Mouse (Mus musculus) kidney, adult 2 months (tissue): Measurements from ENCODE around the gene Slc26a3. TPM values are rescaled to one million over a fixed set of nuclear protein-coding genes. Genes with fewer than 3 reads are reported as not detected.
"Not testable (repeated sequence)": the region's sequence is repeated elsewhere in the genome, so short reads cannot be mapped to it uniquely, and the experiment has no call there.

Experiments used
- DNase-seq: peaks from one replicate; pipeline ENCODE4 v3.0.0; 2021
- H3K27ac ChIP-seq: fragments of 200-500 bp; 2 replicates; pipeline ENCODE4 v1.5.1; 2012; ENCODE audit warnings: low read depth, low read length, control low read depth, inconsistent platforms; ENCODE audit not compliant: insufficient read depth
- H3K27me3 ChIP-seq: fragments of 200-500 bp; replicated peaks from 2 replicates; pipeline ENCODE4 v1.6.1; 2012; ENCODE audit warnings: mild to moderate bottlenecking, moderate library complexity, low read length, inconsistent platforms; ENCODE audit not compliant: control insufficient read depth, insufficient read depth
- H3K36me3 ChIP-seq: fragments of 200-500 bp; 2 replicates; pipeline ENCODE4 v1.6.1; 2012; ENCODE audit warnings: mild to moderate bottlenecking, moderate library complexity, low read length, inconsistent platforms; ENCODE audit not compliant: control insufficient read depth, insufficient read depth
- H3K4me1 ChIP-seq: fragments of 200-500 bp; 2 replicates; pipeline ENCODE4 v1.6.1; 2011; ENCODE audit warnings: low read length; ENCODE audit not compliant: control insufficient read depth, insufficient read depth
- H3K4me3 ChIP-seq: fragments of 200-500 bp; 2 replicates; pipeline ENCODE4 v1.5.1; 2011; ENCODE audit warnings: mild to moderate bottlenecking, low read depth, low read length, control low read depth; ENCODE audit not compliant: insufficient read depth
- CTCF ChIP-seq: fragments of 200-500 bp; conservative IDR thresholded peaks from 2 replicates; pipeline ENCODE4 v1.5.1; 2011; ENCODE audit warnings: low read depth, mild to moderate bottlenecking, control low read depth, low read length, moderate library complexity, mixed read lengths; ENCODE audit not compliant: insufficient read depth, insufficient read length
- POLR2A ChIP-seq: fragments of 200-500 bp; IDR thresholded peaks from one replicate; pipeline ENCODE4 v1.6.1; 2011; ENCODE audit warnings: low read depth, low read length, control low read depth
- WGBS: fragments of 180-500 bp; shearing (Covaris S2); methylation state at CpG from one replicate; pipeline ENCODE4 v1.1.7; 2018; 5-methylcytosine and 5-hydroxymethylcytosine counted together
- polyA plus RNA-seq: library from polyadenylated mRNA; depleted of rRNA; stranded (reverse); fragments of >200 nt; gene quantifications from 2 replicates; pipeline ENCODE4 v1.2.3, GENCODE M21; 2012

Slc26a3 gene
- polyA plus RNA-seq, 1 experiment: 0.05 TPM

- TF ChIP-seq CTCF: peak; percentile 53
- not testable (repeated sequence) for H3K36me3 ChIP-seq, H3K27me3 ChIP-seq, H3K4me3 ChIP-seq, H3K27ac ChIP-seq, DNase-seq, H3K4me1 ChIP-seq
- 39% methylated on average over 3 of the region's 3 CpGs for WGBS
Observed at GRCm38 (mm10) chr12:31460270-31460669, 69.6 kb downstream of the Slc26a3 start.

- H3K4me3 ChIP-seq: no peak overlapping the region
- WGBS: 93% methylated on average over 9 of the region's 9 CpGs
- H3K4me1 ChIP-seq: no peaks in the 10 kb centered on the region
- no peaks in the 10 kb centered on the region for H3K36me3 ChIP-seq
- TF ChIP-seq POLR2A (no peak), CTCF (no peak)
- no peak overlapping the region for H3K27ac ChIP-seq
- DNase-seq: no peak
- H3K27me3 ChIP-seq: no peaks in the 10 kb centered on the region
Observed at GRCm38 (mm10) chr12:31461371-31461770, 70.7 kb downstream of the Slc26a3 start.

- no peaks in the 10 kb centered on the region for H3K36me3 ChIP-seq
- no peaks in the 10 kb centered on the region for H3K4me1 ChIP-seq
- H3K27ac ChIP-seq: no peak overlapping the region
- H3K4me3 ChIP-seq: no peak overlapping the region
- 68% methylated on average over 4 of the region's 4 CpGs for WGBS
- no peaks in the 10 kb centered on the region for H3K27me3 ChIP-seq
- DNase-seq: no peak
- no peak for TF ChIP-seq CTCF
- TF ChIP-seq POLR2A: no peak
Observed at GRCm38 (mm10) chr12:31462615-31463014, 71.9 kb downstream of the Slc26a3 start.

- WGBS: 89% methylated on average over 4 of the region's 6 CpGs
Observed at GRCm38 (mm10) chr12:31478182-31478581, 87.5 kb downstream of the Slc26a3 start.

GRCm38 (mm10) chr12:31486431-31486830 lies 95.8 kb downstream of the Slc26a3 start:
- DNase-seq: peak; percentile 43
- Histone ChIP-seq H3K27ac (no peak overlapping the region), H3K4me1 (no peaks in the 10 kb centered on the region), H3K36me3 (peaks cover 3% of the 10 kb centered on the region; the same call in 1 of the 2 replicates), H3K27me3 (no peaks in the 10 kb centered on the region), H3K4me3 (no peak overlapping the region)
- WGBS: 43% methylated on average over 6 of the region's 6 CpGs
- no peak for TF ChIP-seq CTCF
- no peak for TF ChIP-seq POLR2A

More at GRCm38 (mm10) chr12:31478182-31478581, 87.5 kb downstream of the Slc26a3 start:
- not testable (repeated sequence) for H3K36me3 ChIP-seq, H3K27me3 ChIP-seq, H3K27ac ChIP-seq, H3K4me1 ChIP-seq, DNase-seq, H3K4me3 ChIP-seq

GRCm38 (mm10) chr12:31498936-31499313 lies 108.3 kb downstream of the Slc26a3 start:
- H3K4me1 ChIP-seq: peaks cover 6% of the 10 kb centered on the region; the same call in 1 of the 2 replicates
- H3K27ac ChIP-seq: no peak overlapping the region
- H3K36me3 ChIP-seq: peaks cover 2% of the 10 kb centered on the region; the same call in 1 of the 2 replicates
- no peaks in the 10 kb centered on the region for H3K27me3 ChIP-seq
- TF ChIP-seq CTCF (no peak), POLR2A (no peak)
- no peak for DNase-seq
- under 1% methylated on average over 25 of the region's 25 CpGs for WGBS
- peak overlapping the region; percentile 86 for H3K4me3 ChIP-seq

GRCm38 (mm10) chr12:31499314-31500131 lies 108.9 kb downstream of the Slc26a3 start, which contains the start of gene Cbll1:
Gene Cbll1, minus strand, starts transcription at chr12:31499616.
- H3K4me1 ChIP-seq: peaks cover 6% of the 10 kb centered on the region; the same call in 1 of the 2 replicates
- no peaks in the 10 kb centered on the region; the same call in 1 of the 2 replicates for H3K36me3 ChIP-seq
- peak within 1 kb of the TSS; percentile 98 for H3K27ac ChIP-seq
- peak within 1 kb of the TSS; percentile 86 for H3K4me3 ChIP-seq
- no peaks in the 10 kb centered on the region for H3K27me3 ChIP-seq
- TF ChIP-seq POLR2A (peak; percentile 73), CTCF (no peak)
- under 1% methylated on average over 68 of the region's 68 CpGs for WGBS
- DNase-seq: peak; percentile 97
